Mouse (Mus musculus): ENCODE measurements at regions not wholly inside any gene's neighbourhood (a gene's known extent, or its start where the extent isn't known, plus 50 kb on each side); places are given as distances from the start of the nearest gene placed in this dataset.
A peak's percentile ranks its signal among the peaks of the same experiment; 100 is the strongest.

- 94% methylated on average over 1 of the region's 1 CpGs for WGBS
- Histone ChIP-seq H3K4me2 (ENCODE audit: low read depth) (no peak overlapping the region), H3K9ac (ENCODE audit: low read length) (no peak overlapping the region), H3K27me3 (ENCODE audit: control insufficient read depth, insufficient read depth, low read length) (no peaks in the 10 kb centered on the region), H3K9me3 (ENCODE audit: control insufficient read depth, low read length) (no peaks in the 10 kb centered on the region), H3K4me3 (ENCODE audit: low read depth, low read length) (no peak overlapping the region), H3K36me3 (ENCODE audit: control insufficient read depth, insufficient read depth, low read length) (no peaks in the 10 kb centered on the region), H3K4me1 (ENCODE audit: control insufficient read depth, insufficient read depth, low read length) (no peaks in the 10 kb centered on the region), H3K27ac (ENCODE audit: low read depth, low read length) (no peak overlapping the region)
- no peak for DNase-seq (ENCODE audit: low spot score)
- ATAC-seq (ENCODE audit: insufficient read depth, low FRiP score, low TSS enrichment) = no peak
These were observed 76.8 kb upstream of the Crbn start for GRCm38 (mm10) chr6:106876690-106877089.

DNA sequence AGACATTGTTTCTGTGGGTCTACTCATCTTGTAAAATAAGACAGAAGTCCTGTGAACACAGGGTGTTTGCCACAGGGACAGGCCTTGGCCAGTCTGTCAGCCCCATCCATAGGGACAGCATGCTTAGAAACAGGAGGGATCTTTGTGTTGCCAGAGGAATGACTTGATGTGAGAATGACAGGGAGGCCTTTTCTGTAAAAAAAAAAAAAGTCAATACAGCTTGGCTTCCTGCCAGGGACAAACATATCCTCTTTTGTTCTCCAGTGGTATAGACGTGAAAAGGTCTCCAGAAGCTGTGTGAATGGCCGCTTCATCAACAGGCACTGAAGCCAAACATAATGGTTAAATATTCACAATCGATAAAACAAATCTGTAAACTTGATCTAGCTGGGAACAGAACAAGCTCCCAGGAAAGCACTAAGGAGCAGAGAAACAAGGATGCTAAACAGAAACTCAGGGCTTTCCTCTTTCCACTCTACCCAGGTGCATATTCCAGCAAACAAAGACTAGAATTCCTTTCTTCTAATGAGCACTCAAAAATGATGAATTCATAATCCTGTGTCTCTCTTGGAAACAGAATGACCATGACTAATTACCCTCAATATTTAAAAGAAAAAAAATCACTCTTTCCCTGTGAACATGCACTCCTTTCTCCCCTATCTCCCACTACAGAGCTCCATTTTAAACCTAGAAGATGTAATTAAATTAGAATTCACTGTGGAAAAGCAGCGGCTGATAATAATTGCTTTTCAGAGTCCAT lies 92.2 kb upstream of the Crbn start:
- no peak overlapping the region for H3K4me3 ChIP-seq (ENCODE audit: low read depth, low read length)
- no peak overlapping the region for H3K9ac ChIP-seq (ENCODE audit: low read length)
- H3K4me2 ChIP-seq (ENCODE audit: low read depth) = no peak overlapping the region
- no peak overlapping the region for H3K27ac ChIP-seq (ENCODE audit: low read depth, low read length)
- H3K27me3 ChIP-seq (ENCODE audit: control insufficient read depth, insufficient read depth, low read length) = no peaks in the 10 kb centered on the region
- no peaks in the 10 kb centered on the region for H3K4me1 ChIP-seq (ENCODE audit: control insufficient read depth, insufficient read depth, low read length)
- ATAC-seq (ENCODE audit: insufficient read depth, low FRiP score, low TSS enrichment) (peak; percentile 77), DNase-seq (ENCODE audit: low spot score) (peak; percentile 21)
- H3K9me3 ChIP-seq (ENCODE audit: control insufficient read depth, low read length) = no peaks in the 10 kb centered on the region
- H3K36me3 ChIP-seq (ENCODE audit: control insufficient read depth, insufficient read depth, low read length) = no peaks in the 10 kb centered on the region
- WGBS = 53% methylated on average over 4 of the region's 4 CpGs

DNA sequence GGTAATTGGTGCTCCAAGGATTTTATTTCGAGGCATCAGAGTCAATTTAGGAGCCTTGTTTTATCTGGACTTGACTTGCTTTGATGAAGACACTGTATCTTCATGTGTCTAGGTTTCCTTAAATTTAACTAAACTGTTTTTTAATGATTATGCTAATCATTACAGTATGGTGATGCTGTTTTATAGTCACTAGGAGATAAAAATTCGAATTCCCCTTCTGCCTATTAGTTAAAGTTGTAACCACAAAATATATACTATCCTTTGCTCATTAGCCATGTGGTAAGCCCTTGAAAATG lies 92.7 kb upstream of the Crbn start:
- Histone ChIP-seq H3K9me3 (ENCODE audit: control insufficient read depth, low read length) (no peaks in the 10 kb centered on the region), H3K4me3 (ENCODE audit: low read depth, low read length) (no peak overlapping the region), H3K4me2 (ENCODE audit: low read depth) (no peak overlapping the region), H3K27ac (ENCODE audit: low read depth, low read length) (no peak overlapping the region), H3K36me3 (ENCODE audit: control insufficient read depth, insufficient read depth, low read length) (no peaks in the 10 kb centered on the region), H3K27me3 (ENCODE audit: control insufficient read depth, insufficient read depth, low read length) (no peaks in the 10 kb centered on the region), H3K4me1 (ENCODE audit: control insufficient read depth, insufficient read depth, low read length) (no peaks in the 10 kb centered on the region), H3K9ac (ENCODE audit: low read length) (no peak overlapping the region)
- no peak for DNase-seq (ENCODE audit: low spot score)
- WGBS = 55% methylated on average over 2 of the region's 2 CpGs
- ATAC-seq (ENCODE audit: insufficient read depth, low FRiP score, low TSS enrichment) = no peak

- Histone ChIP-seq H3K9me3 (ENCODE audit: control insufficient read depth, low read length) (no peaks in the 10 kb centered on the region), H3K4me2 (ENCODE audit: low read depth) (no peak overlapping the region), H3K27me3 (ENCODE audit: control insufficient read depth, insufficient read depth, low read length) (no peaks in the 10 kb centered on the region), H3K27ac (ENCODE audit: low read depth, low read length) (no peak overlapping the region), H3K9ac (ENCODE audit: low read length) (no peak overlapping the region), H3K4me1 (ENCODE audit: control insufficient read depth, insufficient read depth, low read length) (no peaks in the 10 kb centered on the region), H3K36me3 (ENCODE audit: control insufficient read depth, insufficient read depth, low read length) (no peaks in the 10 kb centered on the region), H3K4me3 (ENCODE audit: low read depth, low read length) (no peak overlapping the region)
- ATAC-seq (ENCODE audit: insufficient read depth, low FRiP score, low TSS enrichment) = no peak
- DNase-seq (ENCODE audit: low spot score) = no peak
- WGBS = 83% methylated on average over 8 of the region's 8 CpGs
These were observed 104.2 kb upstream of the Crbn start for GRCm38 (mm10) chr6:106903953-106904683.

DNA sequence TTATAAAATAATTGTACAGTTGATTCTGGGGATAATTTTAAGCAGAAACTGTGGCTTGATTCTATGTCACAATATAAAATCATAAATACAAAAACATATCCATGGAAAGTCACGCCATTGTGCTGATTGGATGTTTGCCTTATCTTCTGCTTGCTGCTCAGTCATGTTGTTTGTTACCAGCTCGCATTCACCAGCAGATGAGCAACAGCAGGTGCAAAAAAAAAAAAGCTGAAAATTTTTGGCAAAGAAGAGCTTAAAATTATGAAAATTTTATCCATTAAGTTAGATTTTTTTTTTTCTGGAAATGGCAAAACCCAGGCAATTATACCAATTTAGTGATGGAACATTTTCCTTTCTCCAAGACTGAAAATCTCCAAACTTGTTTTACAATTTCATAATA lies 115.2 kb upstream of the Crbn start:
- Histone ChIP-seq H3K4me3 (ENCODE audit: low read depth, low read length) (no peak overlapping the region), H3K4me1 (ENCODE audit: control insufficient read depth, insufficient read depth, low read length) (no peaks in the 10 kb centered on the region), H3K9ac (ENCODE audit: low read length) (no peak overlapping the region), H3K36me3 (ENCODE audit: control insufficient read depth, insufficient read depth, low read length) (no peaks in the 10 kb centered on the region), H3K27ac (ENCODE audit: low read depth, low read length) (no peak overlapping the region), H3K27me3 (ENCODE audit: control insufficient read depth, insufficient read depth, low read length) (no peaks in the 10 kb centered on the region), H3K4me2 (ENCODE audit: low read depth) (no peak overlapping the region), H3K9me3 (ENCODE audit: control insufficient read depth, low read length) (no peaks in the 10 kb centered on the region)
- DNase-seq (ENCODE audit: low spot score) = no peak
- WGBS = 90% methylated on average over 2 of the region's 2 CpGs
- no peak for ATAC-seq (ENCODE audit: insufficient read depth, low FRiP score, low TSS enrichment)

GRCm38 (mm10) chr6:106916683-106917289 lies 116.9 kb upstream of the Crbn start:
- Histone ChIP-seq H3K9me3 (ENCODE audit: control insufficient read depth, low read length) (no peaks in the 10 kb centered on the region), H3K4me1 (ENCODE audit: control insufficient read depth, insufficient read depth, low read length) (no peaks in the 10 kb centered on the region), H3K27ac (ENCODE audit: low read depth, low read length) (no peak overlapping the region), H3K36me3 (ENCODE audit: control insufficient read depth, insufficient read depth, low read length) (no peaks in the 10 kb centered on the region), H3K4me2 (ENCODE audit: low read depth) (no peak overlapping the region), H3K4me3 (ENCODE audit: low read depth, low read length) (no peak overlapping the region), H3K27me3 (ENCODE audit: control insufficient read depth, insufficient read depth, low read length) (no peaks in the 10 kb centered on the region), H3K9ac (ENCODE audit: low read length) (no peak overlapping the region)
- WGBS = 98% methylated on average over 3 of the region's 3 CpGs
- ATAC-seq (ENCODE audit: insufficient read depth, low FRiP score, low TSS enrichment) (no peak), DNase-seq (ENCODE audit: low spot score) (no peak)

DNA sequence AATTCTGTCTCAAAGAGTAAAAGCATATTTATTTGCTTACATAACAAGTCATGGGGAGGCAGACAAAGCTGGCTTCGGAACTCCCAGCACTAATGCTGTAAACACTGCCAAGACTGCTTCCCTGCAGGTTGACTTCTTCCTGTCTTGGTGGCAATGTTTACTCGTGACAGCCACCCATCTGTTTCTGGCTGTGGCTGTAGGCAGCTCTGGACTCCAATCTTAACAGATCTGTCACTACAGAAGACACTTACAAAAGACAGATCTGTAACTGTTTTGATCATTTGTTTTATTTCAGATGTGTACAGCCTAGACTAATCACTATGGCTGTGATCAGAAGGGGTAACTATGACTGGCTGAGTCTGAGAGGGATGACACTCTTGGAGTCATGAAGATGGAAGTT lies 121.1 kb upstream of the Crbn start:
- WGBS = 54% methylated on average over 2 of the region's 2 CpGs
- H3K9me3 ChIP-seq (ENCODE audit: control insufficient read depth, low read length) = no peaks in the 10 kb centered on the region
- no peaks in the 10 kb centered on the region for H3K36me3 ChIP-seq (ENCODE audit: control insufficient read depth, insufficient read depth, low read length)
- no peaks in the 10 kb centered on the region for H3K4me1 ChIP-seq (ENCODE audit: control insufficient read depth, insufficient read depth, low read length)
- H3K4me3 ChIP-seq (ENCODE audit: low read depth, low read length) = no peak overlapping the region
- ATAC-seq (ENCODE audit: insufficient read depth, low FRiP score, low TSS enrichment) (no peak), DNase-seq (ENCODE audit: low spot score) (no peak)
- H3K27me3 ChIP-seq (ENCODE audit: control insufficient read depth, insufficient read depth, low read length) = no peaks in the 10 kb centered on the region
- no peak overlapping the region for H3K4me2 ChIP-seq (ENCODE audit: low read depth)
- no peak overlapping the region for H3K9ac ChIP-seq (ENCODE audit: low read length)
- H3K27ac ChIP-seq (ENCODE audit: low read depth, low read length) = no peak overlapping the region

DNA sequence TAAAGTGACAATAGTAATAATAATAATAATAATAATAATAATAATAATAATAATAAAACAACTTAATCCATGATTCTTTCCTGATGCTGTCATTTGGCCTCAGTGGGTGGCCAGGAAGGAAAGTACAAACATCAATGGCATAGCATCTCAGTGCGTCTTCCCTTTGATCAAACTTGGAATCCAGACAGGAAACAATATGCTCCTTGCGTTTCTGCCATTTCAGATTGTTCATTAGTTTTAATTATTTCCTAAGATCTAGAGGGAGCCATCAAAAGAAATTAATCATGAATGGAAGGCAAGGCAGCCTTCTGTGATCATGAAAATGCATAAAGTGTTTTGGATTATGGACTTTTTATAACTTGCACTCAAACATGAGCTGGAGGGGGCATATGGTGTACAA lies 125.6 kb upstream of the Crbn start:
- Histone ChIP-seq H3K27ac (ENCODE audit: low read depth, low read length) (no peak overlapping the region), H3K4me2 (ENCODE audit: low read depth) (no peak overlapping the region), H3K36me3 (ENCODE audit: control insufficient read depth, insufficient read depth, low read length) (no peaks in the 10 kb centered on the region), H3K9me3 (ENCODE audit: control insufficient read depth, low read length) (no peaks in the 10 kb centered on the region), H3K9ac (ENCODE audit: low read length) (no peak overlapping the region), H3K27me3 (ENCODE audit: control insufficient read depth, insufficient read depth, low read length) (no peaks in the 10 kb centered on the region), H3K4me1 (ENCODE audit: control insufficient read depth, insufficient read depth, low read length) (no peaks in the 10 kb centered on the region), H3K4me3 (ENCODE audit: low read depth, low read length) (no peak overlapping the region)
- no peak for DNase-seq (ENCODE audit: low spot score)
- 85% methylated on average over 2 of the region's 2 CpGs for WGBS
- ATAC-seq (ENCODE audit: insufficient read depth, low FRiP score, low TSS enrichment) = no peak

DNA sequence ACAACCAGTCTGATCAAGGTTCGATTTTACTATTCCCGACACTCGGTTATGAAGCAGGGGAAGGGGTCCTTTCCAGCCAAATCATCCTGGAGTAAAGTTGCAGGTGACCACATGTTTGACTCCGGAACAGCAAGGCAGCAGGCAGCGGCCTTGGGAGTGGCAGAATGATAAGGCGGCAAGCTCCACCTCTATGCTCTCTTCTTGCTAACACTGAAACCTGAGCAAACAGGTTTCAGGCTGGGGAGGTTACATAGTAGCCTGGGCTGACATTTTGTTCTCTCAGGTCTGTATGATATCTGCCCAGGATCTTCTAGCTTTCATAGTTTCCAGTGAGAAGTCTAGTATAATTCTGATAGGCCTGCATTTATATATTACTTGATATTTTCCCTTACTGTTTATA lies 133.7 kb upstream of the Crbn start:
- H3K27me3 ChIP-seq (ENCODE audit: control insufficient read depth, insufficient read depth, low read length) = no peaks in the 10 kb centered on the region
- no peak overlapping the region for H3K4me3 ChIP-seq (ENCODE audit: low read depth, low read length)
- no peaks in the 10 kb centered on the region for H3K4me1 ChIP-seq (ENCODE audit: control insufficient read depth, insufficient read depth, low read length)
- WGBS = 85% methylated on average over 6 of the region's 6 CpGs
- DNase-seq (ENCODE audit: low spot score) = no peak
- H3K4me2 ChIP-seq (ENCODE audit: low read depth) = no peak overlapping the region
- no peak overlapping the region for H3K27ac ChIP-seq (ENCODE audit: low read depth, low read length)
- H3K9ac ChIP-seq (ENCODE audit: low read length) = no peak overlapping the region
- H3K9me3 ChIP-seq (ENCODE audit: control insufficient read depth, low read length) = no peaks in the 10 kb centered on the region
- ATAC-seq (ENCODE audit: insufficient read depth, low FRiP score, low TSS enrichment) = no peak
- no peaks in the 10 kb centered on the region for H3K36me3 ChIP-seq (ENCODE audit: control insufficient read depth, insufficient read depth, low read length)
